Comparison of ENCODE assay signal across 16 mouse cellular contexts in genomic region chr10:94080740-94081139, GRCm38 (mm10).
"Had no signal": no experiment of that assay in that cellular context is flagged by ENCODE, and none has a peak within 500 bp of the region (broad histone marks: within the 10 kb centered on the region; RNA-seq: fewer than 3 reads in every experiment).

No protein-coding gene starts in this region.

- H3K9ac ChIP-seq: limb, embryonic 13.5 days; liver, embryonic 15.5 days had no signal

- H3K9me3 ChIP-seq: limb, embryonic 13.5 days; liver, embryonic 15.5 days had no signal

- H3K4me2 ChIP-seq: limb, embryonic 13.5 days; liver, embryonic 11.5 days; liver, embryonic 15.5 days; midbrain, embryonic 11.5 days had no signal

- H3K36me3 ChIP-seq: limb, embryonic 13.5 days; liver, embryonic 15.5 days had no signal

- DNase-seq: kidney, adult 8-10 months; kidney, postnatal 36 days; left cerebral cortex, postnatal 4 days; lung, adult 2 months; lung, postnatal 14 days; lung, postnatal 4 days; midbrain, embryonic 14.5 days; right cerebral cortex, adult 18-20 months; right cerebral cortex, postnatal 25 days; thymus, adult 18-20 months; thymus, postnatal 36 days had no signal

- H3K4me3 ChIP-seq: limb, embryonic 13.5 days; liver, embryonic 15.5 days had no signal

- H3K27ac ChIP-seq: kidney, postnatal 0 days; limb, embryonic 13.5 days; liver, embryonic 15.5 days had no signal

- H3K27me3 ChIP-seq: limb, embryonic 13.5 days; liver, embryonic 15.5 days had no signal
